Mouse (Mus musculus) CD8-positive naive resting alpha-beta T cell, adult 2 months (primary cell): ENCODE data around the gene Snrnp27.

Experiments used
- DNase-seq, 2 experiments: peaks; one replicate each; pipeline ENCODE4 v3.0.0; 2022; ENCODE audit warnings: low read depth in 2 of 2, low spot score in 2 of 2

The Snrnp27 gene

GRCm38 (mm10) chr6:86665560-86666307 lies 18.6 kb downstream of the Snrnp27 start:
- no peak for DNase-seq

GRCm38 (mm10) chr6:86665076-86665475 lies 19.2 kb downstream of the Snrnp27 start:
- no peak for DNase-seq

DNA sequence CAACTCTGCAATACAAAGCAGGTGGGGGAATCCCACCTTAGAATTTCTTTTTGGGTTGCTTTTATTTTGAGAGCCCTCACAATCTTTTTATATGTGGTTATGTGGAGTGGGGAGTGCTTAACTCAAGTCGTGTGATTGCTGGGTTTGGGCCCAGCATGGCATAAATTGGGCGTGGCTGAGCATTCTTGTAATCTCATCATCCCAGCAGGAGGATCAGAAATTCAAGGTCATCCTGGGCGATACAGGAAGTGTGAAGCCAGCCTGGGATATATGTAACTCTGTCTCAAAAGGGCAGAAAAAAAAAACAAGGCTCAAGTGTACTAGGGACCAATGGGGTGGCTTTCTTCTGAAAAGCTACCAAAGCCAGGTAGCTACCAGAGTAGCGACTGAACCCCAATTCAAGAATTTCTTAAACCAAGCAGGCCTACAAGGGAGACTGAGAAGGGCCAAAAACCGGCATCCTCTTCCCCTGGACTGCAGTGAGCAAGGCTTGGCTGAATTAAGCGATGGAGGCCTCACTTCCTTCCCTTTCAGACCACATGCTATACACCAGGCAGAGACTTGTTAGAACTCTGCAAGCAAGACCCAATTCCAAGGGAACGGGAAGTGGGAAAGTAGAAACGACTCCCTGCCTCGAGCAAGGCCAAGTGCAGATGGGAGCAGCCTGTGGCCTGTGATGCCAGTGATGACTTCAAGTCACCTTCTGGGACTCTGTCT lies 24.0 kb downstream of the Snrnp27 start:
- no peak for DNase-seq

GRCm38 (mm10) chr6:86658501-86658900 lies 25.8 kb downstream of the Snrnp27 start:
- no peak for DNase-seq

DNA sequence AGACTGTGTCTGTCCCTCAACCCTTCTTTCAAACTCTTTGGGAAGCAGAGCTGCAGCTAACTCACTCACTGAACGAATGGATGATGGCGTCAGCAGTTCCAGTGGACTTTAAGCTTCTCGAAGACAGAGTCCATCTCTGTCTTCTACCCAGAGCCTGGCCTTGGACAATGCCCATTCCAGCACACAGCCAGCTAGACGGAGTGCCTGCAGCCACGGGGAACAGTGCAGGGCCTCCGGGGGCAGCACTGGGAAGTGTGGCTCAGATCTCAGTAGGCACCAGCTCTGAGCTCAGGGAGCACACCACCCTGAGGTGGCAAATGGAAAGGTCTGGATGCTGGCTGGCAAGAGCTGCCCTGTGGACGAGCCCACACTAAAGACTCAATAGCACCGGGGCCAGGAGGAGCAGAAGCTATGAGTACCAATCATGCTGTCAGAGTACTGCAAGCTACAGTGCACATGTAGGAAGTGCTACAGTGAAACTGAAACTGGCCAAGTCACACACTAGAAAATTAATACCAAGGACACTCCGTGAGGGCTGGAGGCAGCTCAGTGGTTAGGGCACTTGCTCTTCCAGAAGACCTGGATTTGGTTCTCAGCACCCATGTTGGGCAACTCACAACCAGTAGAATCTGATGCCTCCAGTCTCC lies 29.9 kb downstream of the Snrnp27 start:
- no peak for DNase-seq

DNA sequence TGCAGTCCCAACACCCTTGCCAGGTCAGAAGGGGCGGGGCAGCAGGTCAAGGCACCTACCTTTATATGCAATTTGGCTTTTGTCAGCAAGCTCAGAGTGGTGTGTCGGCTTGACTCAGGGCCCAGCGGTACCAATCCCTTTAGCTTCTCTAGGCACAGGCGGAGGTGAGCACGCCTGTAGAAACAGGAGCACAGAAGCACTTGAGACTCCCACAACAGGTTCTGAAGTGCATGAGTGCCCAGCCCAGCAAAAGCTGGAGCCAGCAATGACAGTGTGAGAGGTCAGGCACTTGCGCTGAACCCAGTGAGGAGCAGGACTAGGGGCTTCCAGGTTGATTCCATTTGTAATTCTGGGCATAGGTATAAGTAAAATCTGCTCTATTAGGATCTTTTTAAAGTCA lies 31.3 kb downstream of the Snrnp27 start:
- no peak for DNase-seq

DNA sequence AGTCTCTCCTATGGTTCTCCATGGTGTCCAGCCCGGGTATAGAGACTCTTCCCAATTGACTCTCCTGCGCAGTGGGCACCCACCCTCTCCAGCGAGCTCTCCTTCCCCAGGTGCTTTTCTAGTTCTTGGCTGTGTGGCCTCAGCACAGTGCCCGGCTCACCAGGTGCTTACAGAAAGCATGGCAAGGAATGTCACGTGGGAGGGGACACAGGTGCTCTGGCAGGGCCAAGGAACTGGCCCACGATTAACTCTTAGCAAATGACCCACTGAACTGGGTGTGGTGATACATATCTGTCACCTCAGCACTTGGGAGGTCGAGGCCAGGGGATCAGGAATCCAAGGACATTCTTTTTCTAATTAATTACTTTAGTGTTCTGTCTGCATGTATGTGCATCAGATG lies 38.2 kb downstream of the Snrnp27 start:
- DNase-seq: no peak

- DNase-seq: no peak
Measured at GRCm38 (mm10) chr6:86645551-86645950, 38.8 kb downstream of the Snrnp27 start.

DNA sequence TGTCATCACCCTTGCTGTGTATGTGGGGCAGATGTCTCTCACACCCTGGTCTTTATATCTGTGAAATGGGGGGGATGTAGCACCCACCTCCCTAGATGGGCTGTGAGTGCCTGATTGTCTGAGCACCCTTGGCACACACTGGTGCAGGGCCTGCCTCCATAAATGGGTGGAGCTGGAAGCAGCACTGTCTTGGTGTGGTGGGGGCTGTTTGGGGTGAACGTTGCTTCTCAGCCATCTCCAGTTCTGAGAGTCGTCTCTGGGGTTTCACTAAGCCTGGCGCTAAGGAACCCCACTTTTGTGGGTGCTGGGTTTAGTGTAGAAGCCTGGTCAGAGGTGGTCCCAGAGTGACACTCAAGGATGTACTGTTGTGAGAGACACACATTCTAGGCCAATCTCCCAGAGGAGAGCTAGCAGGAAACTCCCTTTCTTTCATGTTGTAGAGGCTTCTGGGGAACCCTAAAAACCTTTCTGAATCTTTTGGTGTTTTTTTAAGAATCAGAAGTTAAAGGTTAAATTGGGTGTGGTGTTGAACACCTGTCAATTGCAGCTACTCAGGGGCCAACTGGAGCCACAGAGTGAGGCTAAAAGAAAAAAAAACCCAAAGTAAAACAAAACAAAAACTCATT lies 39.4 kb downstream of the Snrnp27 start:
- DNase-seq: no peak

DNA sequence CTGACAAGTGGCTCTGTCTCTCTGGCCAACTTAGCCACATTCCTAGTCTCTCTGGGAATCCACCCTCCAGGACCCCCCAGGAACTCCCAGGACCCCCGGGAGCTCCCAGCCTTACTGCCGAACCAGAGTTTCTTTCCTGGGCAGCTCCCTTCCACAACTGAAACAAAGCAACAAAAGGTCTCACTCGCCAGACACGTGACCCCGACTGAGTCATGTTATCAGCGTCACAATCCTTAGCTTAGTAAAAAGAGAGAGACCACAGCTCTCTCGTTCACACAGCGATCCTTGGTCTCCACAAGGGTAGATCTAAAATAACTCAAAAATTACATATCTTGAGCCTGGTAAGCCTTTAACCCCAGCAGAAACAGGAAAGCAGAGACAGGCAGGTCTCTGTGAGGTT lies 42.6 kb downstream of the Snrnp27 start:
- no peak for DNase-seq

DNA sequence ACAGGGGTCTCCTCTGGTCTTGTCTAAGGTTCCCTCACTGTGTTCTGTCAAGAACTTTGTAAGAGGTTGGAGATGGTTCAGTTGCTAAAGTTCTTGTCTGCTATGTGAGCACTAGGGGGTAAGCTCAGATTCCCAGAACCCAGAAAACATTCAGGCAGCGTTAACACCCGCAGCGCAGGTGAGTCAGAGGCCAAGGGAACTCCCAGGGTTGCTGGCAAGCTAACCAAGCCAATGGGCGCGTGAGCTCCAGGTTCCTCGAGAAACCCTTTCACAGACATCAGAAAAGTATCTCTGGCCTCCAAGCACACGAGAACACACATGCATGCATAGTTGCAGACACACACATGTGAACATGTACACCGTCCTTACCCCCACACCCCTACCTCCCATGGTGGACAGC lies 43.5 kb downstream of the Snrnp27 start:
- DNase-seq: no peak

GRCm38 (mm10) chr6:86640161-86640560 lies 44.2 kb downstream of the Snrnp27 start:
- no peak for DNase-seq

DNA sequence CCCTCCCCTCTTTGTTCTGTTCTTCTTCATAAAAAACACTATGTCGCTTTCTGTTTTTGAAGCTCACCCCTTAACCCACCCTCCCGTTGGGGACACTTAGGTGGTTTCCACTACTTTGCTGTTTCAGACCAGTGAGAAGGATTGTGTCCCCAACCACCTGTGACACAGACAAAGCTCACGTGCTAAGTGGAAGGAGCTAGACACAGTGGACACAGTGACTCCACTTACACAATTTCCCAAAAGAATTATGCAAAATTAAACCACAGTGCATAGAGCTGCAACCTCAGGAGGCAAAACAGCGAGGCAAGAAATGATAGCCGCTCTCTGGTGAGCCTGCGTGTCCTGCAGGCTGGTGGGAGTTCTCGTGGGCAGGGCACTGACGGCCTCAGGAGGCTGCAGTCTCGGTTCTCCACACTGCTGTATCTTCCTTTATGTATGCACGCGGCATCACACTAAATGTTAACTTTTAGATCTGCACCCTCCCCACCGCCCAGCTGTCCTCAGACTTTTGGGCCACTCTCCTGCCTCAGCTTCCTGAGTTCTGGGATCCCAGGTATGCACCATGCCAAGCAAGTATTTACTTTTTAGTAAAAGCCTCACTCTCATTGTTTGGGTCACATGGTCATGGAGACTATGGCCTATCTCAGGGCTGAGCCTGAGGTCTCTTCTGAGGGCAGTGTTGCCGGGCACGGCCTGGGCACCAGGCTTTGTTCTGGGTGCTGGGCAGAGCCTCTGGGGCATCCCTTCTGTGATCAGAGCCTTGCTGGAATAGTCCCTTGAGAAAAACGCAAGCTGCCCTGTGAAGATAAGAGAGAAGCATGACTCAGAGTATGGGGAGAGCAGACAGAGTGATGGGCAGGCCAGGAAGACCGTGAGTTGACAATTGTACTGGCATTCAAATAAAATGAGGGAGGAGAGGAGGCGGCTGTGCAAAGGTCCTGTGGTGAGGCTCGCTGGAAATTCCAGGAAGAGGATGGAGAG lies 44.9 kb downstream of the Snrnp27 start:
- DNase-seq: no peak

GRCm38 (mm10) chr6:86638434-86638833 lies 45.9 kb downstream of the Snrnp27 start:
- no peak for DNase-seq

- no peak for DNase-seq
Measured at GRCm38 (mm10) chr6:86637860-86638259, 46.5 kb downstream of the Snrnp27 start.

- DNase-seq: no peak
Measured at GRCm38 (mm10) chr6:86637171-86637835, 47.0 kb downstream of the Snrnp27 start.

- DNase-seq: no peak
Measured at GRCm38 (mm10) chr6:86636495-86636894, 47.8 kb downstream of the Snrnp27 start.

DNA sequence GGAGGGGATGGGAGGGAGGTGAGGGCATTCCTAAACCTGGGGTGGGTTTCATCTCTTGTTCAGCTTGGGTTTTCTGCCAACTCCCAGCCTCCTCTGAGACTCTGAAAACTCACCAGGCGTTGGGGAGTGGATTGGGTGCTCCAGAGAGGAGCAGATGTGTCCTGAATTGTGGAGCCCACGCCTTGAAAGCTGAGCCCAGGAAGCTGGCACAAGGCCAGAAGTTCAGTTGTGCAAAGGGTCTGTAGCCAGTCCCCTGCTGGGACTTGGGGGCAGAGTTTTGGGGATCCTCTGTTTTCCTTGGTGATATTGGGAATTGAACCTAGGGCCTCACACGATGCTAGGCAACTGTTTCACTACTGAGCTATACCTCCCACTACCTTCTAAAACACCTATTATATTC lies 54.2 kb downstream of the Snrnp27 start:
- DNase-seq: no peak

DNA sequence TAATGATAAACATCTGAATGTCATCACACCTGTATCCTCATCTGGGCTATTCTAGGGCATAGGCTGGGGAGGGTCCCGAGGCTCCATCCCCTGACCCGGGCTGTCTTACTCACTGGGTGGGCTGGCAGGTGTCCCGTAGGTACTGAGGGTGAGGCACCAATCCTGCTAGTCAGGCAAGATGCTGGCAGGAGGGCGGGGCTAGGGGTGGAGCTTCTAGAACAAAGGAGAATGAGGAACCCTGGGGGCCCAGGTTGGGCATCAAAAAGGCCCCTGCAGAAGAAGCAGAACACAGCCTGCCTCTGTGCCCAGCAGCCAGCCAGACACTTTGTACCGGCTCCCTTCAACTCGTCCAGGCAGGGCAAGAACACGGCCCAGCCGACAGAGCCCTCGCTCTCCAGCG lies 56.4 kb downstream of the Snrnp27 start, which contains the start of gene Asprv1:
TSS of gene Asprv1 (plus strand) at position 219 of the 400 bp plus-strand sequence.
- DNase-seq: no peak
